Mouse (Mus musculus) hindlimb bud, embryonic 11.5 days (tissue): Measurements from ENCODE around the gene Mapk7.

ENCODE experiments used
- DNase-seq: peaks from one replicate; pipeline ENCODE4 v3.0.0-alpha.2; 2012; ENCODE audit warnings: low read depth, low spot score; ENCODE audit errors: extremely low spot score

Mapk7 gene

DNA sequence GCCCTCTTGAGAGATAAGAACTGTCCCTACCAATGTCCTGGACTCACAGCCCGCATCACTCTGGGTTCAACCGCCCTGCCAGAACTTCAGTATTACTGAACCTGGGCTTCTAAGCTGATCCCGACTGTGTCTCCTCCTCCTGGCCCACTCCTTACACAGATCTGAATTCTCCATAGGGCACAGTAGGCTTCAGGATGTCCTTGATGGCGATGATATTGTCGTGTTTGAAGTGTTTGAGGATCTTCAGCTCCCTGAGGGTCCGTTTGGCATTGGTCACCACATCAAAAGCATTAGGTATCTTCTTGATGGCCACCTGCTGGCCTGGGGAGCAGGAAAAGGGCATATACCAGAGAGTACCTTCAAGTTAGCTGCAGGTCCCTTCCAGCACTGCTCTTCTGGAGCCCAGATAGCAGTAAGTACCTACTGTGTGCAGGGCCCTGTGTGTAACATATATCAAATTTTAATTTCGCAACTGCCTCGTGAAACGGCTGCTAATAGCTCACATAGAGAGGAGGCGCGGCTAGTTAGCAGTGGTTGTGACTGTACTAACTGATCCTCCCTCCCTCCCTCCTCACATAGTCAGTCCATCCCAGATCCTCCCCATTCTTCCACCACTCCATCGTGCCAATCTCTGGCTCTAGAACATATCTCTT is 1.3 kb downstream of the Mapk7 start:
- no peak for DNase-seq

DNA sequence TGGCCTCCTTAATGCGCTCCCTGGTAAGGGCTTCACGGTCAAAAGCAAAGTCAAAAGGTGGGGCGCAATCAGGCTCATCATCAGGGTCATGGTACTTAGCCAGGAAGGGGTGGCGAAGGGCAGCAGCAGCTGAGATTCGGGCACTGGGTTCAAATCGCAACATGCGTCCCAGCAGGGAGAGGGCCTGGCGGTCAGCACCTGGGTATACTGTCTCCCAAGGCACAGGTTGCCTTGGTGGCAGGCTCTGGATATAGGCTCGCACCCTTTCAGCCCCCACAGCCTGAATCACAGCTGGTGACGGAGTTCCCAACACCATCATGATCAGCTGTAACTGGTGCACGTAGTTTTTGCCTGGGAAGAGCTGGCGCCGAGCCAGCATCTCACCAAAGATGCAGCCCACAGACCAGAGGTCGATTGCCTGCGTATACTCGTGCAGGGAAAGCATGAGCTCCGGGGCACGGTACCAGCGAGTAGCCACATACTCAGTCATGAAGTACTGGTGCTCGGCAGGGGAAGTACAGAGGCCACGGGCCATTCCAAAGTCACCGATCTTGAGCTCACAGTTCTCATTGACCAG is 3.2 kb downstream of the Mapk7 start:
- no peak for DNase-seq

DNA sequence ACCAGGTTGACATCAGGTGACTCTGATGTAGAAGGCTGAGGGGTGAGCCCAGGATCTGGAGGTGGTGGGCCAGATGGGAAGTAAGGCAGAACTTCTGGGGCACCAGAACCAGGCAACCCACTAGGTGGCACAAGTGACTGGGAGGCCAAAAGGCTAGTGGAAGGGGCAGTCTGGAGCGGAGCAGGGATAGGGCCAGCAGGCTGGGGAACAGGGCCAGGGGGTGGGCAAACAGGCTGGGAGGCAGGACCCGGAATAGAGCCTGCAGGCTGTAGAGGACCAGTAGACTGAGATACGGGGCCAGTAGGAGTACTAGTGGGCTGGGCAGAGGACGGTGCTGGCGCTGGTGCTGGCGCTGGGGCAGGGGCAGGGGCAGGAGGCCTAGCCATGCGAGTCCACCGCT is 4.3 kb downstream of the Mapk7 start:
- no peak for DNase-seq

DNA sequence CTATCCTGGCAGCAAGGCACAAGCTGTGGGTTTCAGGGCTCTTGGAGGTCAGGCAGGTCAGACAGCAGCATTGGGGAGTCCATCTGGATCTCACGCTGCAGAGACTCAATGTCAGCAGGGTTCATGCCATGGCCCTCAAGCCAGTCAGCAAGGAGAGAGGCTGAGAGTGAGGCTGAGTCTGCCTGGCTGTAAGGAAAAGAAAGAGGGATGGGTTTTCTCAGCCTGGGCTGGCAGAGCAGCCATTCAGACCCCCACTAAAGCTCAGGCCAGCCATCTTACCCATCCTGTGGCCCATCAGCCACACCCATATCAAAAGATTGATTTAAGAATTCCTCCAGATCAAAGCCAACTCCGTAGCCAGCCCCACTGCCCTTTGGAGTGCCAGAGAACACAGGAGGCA is 5.1 kb downstream of the Mapk7 start:
- no peak for DNase-seq

DNA sequence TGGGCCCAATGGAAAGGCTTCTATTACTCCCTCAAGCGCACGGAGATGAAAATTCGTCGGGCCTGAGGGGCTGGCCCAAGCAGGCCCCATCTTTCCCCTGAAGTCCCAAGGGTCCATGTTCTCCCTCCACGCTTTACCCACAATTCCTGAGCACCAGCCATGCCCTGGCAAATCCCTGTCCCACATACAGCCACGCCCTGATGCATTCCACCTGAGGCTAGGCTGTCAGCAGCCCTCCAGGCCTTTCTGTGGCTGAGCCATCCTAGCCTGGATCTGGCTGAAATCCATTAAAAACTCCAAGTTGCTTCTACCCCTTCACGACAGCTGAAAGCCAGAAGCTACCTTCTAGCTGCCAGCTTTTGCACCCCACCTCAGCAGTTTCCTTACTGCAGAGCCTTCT is 6.3 kb downstream of the Mapk7 start:
- no peak for DNase-seq

DNA sequence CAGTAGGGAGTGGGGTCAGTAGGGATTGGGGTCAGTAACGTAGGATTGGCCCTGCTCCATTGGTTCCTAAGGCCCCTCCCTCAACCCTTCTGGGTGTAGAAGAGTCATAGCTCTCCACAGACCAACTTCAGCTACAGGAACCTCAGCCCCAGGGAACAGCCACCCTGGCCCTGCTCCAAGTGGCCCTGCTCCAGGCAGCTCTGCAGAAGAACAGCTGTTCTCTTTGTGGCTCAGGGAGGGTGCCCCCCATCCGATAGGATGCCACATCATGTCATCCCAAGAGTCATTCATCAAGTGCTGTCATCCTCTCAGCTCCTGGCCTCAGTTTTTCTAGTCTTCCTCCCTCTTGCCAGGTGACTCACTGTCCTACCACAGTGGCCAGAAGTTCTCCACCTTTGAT is 6.8 kb downstream of the Mapk7 start:
- no peak for DNase-seq

DNA sequence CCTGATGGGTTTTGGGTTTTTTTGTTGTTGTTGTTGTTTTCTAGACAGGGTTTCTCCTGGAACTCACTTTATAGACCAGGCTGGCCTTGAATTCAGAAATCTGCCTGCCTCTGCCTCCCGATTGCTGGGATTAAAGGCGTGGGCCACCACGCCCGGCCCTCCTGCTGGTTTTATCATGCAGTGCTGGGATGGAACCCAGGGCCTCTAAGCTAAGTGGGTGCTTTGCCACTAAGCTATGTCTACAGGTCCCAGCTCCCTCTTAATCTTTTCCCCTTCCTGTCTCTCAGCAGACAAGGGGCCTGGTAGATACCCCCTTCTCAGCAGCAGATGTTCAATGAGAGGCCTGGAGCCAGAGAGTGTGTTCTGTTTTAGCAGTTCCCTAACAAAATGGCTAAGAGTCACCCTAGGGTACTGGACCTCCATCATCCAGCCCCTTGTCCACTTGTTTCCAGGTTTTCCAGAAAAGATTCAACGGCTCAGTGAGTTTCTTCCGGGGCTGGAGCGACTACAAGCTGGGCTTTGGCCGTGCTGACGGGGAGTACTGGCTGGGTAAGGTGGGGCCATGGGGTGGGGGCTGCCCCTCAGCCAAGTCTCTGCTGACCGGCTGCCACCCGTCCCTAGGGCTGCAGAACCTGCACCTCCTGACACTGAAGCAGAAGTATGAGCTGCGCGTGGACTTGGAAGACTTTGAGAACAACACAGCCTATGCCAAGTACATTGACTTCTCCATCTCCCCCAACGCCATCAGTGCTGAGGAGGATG is 7.6 kb downstream of the Mapk7 start:
- DNase-seq: no peak

DNA sequence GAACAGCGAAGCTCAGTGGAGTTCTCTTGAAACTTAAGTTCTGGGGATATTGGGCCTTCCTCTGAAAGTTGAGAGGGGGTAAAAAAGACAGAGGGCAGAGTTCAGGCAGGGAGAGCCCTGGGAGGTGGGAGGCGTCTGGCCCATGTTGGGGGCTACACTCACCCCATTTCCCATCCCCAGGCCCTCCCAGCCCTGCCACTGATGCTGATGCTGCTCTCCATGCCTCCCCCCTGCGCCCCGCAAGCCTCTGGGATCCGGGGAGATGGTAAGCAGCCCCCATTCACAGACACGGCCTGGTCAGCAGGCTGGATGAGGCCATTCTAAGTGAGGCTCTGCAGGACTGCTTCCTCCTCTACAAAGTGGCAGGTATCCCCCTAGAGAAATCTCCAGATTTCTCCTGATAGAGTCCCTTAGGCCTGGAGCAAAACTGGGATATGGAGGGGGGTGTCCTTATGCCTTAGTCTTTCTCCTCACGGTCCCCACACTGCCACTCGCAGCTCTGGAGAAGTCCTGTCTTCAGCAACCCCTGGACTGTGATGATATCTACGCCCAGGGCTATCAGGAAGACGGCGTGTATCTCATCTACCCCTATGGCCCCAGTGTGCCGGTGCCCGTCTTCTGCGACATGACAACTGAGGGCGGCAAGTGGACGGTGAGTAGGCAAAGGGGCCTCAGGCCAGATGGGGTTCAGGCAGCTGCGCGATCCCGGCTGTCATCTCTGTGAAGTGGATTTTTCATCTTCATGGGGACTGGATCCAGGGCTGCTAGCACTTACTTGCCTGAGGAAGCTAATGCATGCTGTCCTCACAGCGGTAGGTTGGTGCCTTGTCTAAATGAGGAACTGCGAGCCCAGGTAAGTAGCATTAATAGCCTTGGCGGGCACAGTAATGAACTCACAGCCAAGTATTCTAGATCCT is 8.4 kb downstream of the Mapk7 start:
- no peak for DNase-seq

DNA sequence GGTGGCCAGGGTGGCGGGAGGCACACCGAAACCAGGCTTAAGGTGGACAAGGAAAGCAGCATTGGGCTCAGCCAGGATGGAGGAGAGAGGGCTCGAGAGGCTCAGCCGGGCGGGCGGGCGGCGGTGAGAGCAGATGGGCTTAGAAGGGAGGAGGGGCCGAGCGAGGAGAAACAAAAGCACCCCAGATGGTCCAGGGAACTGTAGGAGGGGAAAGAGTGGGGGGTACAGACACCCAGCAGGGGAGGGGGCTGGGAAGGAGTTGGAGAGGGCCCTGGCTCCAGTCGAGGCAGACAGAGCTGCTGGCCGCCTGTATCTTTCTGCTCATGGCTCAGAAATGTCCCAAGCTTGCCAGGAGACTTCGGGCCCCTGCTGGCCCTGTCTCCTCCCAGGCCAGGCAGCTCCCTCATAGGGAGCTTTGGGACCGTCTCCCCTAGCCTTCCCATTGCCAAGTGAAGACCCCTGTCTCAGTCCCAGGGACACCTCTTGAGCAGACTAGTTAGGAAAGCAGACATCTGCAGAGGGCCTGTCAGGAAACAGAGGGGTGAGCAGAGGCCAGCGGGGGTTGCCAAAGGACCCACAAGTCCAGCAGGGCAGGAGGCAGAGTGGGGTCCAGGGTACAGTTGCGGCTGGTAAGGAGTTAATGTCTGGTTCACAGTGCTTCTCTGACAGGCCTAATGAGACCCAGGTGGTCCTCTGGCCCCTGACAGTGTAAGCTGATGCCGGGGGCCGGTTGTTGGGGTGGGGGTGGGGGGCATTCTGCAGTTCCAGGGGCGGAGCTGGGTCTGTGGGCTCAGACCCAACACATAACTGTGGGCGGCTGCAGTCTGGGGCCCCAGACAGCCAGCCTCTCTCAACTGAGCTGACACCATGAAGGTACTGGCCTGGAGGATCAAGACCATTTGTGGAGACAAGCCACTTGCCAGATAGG is 9.3 kb downstream of the Mapk7 start, which contains the start of gene Mfap4:
TSS of gene Mfap4 (plus strand) at position 819 of the 928 bp plus-strand sequence.
- DNase-seq: no peak

DNA sequence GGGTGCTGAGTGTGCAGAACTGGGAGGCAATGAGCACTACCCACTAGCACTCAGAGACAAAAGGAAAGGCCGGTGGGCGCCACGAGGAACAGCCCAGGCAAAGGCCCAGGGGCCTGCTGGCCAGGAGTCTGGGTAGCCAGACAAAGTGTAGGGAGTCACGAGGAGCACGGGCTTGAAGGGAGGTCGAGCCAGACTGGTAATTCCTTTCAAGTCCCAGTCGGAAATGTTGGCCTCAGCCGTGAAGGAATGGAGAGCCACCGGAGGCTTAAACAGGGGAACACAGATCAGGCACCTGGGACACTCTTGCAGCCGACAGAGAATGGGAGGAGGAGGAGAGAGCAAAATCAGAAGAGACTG is 10.0 kb downstream of the Mapk7 start:
- no peak for DNase-seq

DNA sequence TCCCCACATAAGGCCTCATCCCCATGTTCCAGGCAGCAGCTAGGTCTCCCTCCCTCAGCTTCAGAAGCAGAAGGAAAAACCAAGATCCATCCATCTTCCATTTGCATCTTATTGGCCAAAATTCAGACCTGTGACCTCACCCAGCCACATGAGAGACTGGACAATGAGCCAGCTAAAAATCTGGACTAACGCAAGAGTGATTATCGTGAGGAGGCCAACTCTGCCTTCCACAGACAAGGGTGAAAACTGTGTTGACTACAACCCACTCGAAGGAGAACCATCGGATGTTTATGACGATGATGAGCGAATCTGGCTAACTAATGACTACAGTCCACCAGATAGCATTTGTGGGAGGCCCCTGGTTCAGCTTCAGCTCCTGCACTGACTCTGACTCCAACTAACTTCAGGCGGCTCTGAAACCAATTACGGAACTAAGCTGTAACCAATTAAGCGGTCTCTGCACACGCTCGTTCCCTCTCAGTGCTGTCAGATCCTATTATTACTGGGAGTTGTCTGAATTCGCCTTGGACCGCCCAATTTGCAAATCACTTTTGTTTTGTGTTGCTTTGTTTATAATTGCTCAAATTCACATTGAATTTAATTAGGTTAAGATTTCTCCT is 10.9 kb downstream of the Mapk7 start:
- DNase-seq: no peak

DNA sequence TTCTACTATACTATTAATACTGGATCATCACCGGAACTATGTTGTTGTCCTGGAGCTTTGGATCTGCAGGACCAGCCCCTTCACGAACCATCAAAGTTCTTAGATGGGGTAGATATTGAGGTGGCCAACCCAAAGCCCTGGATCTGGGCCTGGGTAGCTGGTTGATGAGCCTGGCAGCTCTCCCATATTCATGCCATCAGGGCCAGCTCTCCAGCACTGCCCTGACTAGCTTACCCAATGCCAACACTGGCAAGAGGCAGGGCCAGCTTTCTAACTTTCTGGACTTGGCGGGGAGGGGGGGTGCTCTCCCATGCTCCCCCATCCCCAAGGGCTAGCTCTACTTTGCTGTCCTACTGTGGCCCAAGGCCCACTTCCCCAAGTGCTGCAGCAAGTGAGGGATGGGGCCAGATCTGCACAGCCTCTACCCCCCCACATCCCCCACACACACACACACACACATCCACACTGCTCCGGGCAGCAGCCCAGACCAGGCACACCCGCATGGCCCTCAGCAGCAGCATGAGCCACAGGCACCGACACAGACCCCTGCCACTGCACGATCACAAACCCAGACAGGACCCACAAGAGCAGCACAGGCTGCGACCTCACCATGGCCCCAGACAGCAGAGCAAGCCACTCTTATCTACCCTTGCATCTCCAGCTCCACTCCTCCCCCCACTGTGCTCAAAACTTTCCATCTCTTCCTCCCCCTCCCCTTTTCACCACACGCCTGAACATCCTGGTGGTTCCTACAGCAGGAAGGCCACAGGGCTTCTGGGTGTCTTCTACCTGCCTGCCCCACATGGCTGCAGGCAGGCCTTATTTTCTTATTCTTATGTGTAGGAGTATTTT is 12.7 kb downstream of the Mapk7 start:
- no peak for DNase-seq

DNA sequence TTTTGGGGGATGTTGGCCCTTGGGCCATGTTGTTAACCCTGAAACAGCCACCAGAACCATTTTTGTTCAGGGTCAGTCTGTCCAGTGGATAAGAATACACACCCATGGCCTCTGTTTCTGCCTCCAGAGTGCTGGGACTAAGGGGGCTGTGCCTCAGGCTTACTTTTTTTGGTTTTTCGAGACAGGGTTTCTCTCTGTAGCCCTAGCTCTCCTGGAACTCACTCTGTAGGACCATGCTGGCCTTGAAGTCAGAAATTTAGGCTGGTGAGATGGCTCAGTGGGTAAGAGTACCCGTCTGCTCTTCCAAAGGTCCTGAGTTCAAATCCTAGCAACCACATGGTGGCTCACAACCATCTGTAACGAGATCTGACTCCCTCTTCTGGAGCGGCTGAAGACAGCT is 15.4 kb downstream of the Mapk7 start:
- DNase-seq: no peak

DNA sequence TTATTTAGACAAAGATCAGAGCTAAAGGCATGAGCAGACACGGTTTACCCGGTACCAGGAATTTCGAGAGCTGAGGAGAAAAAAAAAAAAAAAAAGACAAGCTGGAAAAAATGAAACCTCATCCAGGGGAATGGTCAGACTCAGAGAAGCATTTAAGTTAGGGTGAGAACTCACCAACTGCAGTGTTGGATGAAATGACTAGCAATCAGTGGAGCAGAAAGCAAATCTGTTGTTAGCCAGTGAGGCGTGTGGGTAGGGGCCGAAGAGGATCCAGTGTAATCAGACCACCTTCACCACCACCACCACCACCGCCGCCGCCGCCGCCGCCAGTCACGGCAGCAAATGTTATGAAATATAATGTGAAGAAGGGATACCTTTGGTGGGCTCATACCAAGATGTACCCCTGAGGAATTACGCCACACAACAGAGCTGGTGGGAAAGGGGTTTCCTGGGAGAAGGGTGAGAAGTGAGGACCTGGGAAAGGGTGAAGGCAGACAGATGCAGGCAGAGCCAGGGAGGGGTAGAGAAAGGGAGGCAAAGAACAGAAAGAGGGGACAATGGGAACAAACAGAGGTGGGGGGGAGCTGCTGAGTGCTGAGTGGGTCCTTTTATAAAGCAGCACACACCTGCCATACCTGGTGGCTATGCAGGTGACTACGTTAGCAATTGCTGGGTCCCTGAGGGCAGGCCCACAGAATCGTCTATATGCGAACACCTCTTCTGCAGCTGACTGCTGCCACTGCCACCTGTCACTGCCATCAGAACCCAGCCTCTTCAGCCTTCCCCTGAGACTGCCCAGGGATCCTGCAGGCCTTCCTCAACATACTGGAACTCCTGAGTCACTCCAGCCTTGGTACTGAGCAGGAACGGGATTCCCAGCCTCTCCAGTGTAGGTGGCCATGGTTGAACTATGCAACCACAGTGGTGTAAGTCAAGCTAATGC is 16.4 kb downstream of the Mapk7 start:
- no peak for DNase-seq

DNA sequence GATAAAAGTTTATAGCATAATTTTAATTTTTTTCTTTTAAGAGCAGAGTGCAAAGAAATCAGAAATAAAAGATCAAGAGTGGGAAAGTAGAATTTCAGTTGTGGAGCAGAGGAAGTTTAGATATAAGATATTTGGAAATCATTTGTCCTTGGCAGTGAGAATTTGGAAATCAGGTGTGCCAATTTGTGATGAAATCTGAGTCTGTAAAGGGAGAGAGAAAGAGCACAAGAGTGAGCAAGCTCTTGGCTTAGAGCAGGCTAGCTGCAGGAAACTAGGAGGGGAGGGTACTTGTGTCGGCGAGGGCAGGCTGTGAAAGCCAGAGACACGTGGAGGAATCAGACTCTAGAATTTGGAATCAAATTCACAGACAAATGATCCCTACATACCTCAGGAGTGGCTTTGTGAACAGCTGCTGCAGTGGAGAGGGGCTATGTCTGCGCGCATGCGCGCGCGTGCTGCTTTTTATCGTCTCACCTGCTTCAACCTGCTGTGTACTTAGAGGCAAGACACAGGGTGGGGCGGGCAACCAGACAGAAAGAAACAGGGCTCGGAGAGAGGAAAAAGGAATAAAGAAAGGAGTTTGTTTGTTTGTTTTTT is 17.3 kb downstream of the Mapk7 start:
- no peak for DNase-seq

DNA sequence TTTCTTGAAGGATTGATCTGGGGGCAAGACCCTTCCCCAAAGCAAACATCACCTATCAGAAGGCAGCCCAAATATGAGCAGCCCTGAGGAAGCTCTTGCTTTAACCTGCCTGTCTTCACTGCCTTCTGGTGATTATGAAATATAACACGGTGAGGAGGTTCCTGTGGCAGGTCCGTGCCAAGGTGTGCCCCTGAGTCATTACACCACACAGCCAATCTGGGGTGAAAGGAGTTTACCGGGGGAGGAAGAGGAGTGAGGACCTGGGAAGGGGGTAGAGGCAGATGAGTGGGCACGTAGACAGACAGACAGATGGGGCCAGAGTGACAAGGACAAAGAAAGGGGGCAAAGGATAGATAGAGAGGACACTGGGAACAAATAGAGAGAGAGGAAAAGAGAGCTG is 20.6 kb downstream of the Mapk7 start:
- DNase-seq: no peak

DNA sequence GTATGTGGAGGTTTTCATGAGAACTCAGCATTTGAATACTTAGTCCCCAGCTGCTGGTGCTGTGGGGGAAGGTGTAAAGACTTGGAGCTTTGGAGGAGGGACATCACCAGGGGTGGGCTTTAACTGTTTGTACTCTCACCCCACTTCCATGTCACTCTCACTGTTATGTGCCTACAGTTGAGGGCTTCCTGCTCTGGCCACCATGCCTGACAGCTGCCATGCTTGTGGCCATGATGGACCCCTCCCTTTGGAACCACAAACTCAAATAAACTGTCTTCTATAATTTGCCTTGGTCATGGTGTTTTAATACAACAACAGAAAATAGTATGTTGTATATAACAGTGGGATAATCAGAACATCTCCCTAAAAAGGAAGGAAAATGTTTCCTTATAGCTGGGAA is 23.3 kb downstream of the Mapk7 start:
- no peak for DNase-seq
